Mouse (Mus musculus): ENCODE measurements around the gene Grik4. TPM values are rescaled to one million over a fixed set of nuclear protein-coding genes. Genes with fewer than 3 reads are reported as not detected.

Grik4 gene
- total and polyA plus RNA-seq, 3 experiments, result not detected

DNA sequence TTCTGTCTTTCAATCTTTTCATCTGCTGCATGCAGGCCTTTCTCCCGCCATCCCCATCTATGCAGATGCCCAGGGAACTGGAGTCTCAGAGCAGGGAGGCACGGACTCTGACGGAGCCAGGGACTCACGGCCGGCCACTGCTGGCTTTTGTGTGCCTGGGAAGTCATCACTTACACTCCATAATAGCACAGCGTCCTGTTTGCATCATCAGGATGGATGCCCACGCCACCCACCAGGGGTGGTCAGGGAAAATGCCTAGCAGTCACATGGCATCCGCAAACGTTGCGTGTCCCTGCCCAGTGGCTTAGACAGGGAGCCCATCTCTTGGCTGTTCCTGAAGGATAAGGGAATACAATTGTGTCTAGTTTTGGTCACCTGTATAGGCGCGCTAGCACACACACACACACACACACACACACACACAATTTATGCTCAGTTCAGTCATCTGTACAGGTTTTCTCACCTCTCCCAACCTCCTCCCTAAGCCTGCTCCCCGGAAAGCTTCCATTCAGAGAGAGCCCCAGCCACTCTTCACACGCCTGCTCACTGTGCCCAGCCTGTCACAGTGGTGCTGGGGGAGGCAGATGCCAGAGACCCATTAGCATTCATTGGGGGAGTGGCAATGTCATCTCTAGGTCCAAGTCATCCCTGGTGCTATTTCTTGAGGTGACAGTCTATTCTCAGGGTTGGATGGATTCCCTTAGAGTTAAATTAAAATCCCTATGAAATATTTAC is 370.5 kb downstream of the Grik4 start:
- peaks cover 64% of the 10 kb centered on the region for H3K27me3 ChIP-seq (replicated peaks)
- dilution Hi-C loops (cut with MboI; ENCODE audit: extremely low pct_ligation_motif_present, extremely low pct_unique_long_range_greater_than_20kb, low sequenced_read_pairs) (no loop called here), in situ Hi-C loops (cut with MboI; ENCODE audit: low pct_ligation_motif_present, low pct_unique_long_range_greater_than_20kb, low sequenced_read_pairs) (loop anchor here (25.0 kb wide), 1 partner anchor 364 kb away; the partner anchor contains the start of gene Grik4)
- no peaks in the 10 kb centered on the region for H3K36me3 ChIP-seq (replicated peaks in 1 of 2; ENCODE audit: control insufficient read depth in 1 of 2, insufficient read depth in 1 of 2, low read length in 1 of 2)
- no peak for DNase-seq (ENCODE audit: extremely low read depth)
- H3K9ac ChIP-seq (ENCODE audit: insufficient read depth, low read depth), result no peak overlapping the region
- TF ChIP-seq IRF4 (IDR thresholded peaks at IDR 0.05; ENCODE audit: low read depth, low read length), result no peak
- no peak for TF ChIP-seq ELF1 (IDR thresholded peaks at IDR 0.05; ENCODE audit: low read depth, low read length)
- no peak for TF ChIP-seq POLR2AphosphoS2 (IDR thresholded peaks at IDR 0.05; ENCODE audit: low read depth, low read length)
- TF ChIP-seq CHD1 (IDR thresholded peaks at IDR 0.05; ENCODE audit: low read depth, low read length), result no peak
- no peak for TF ChIP-seq MAX (IDR thresholded peaks at IDR 0.05; ENCODE audit: low read length)
- TF ChIP-seq RCOR1 (conservative IDR thresholded peaks at IDR 0.05; ENCODE audit: low read depth, low read length), result no peak
- no peak for TF ChIP-seq SIN3A (IDR thresholded peaks at IDR 0.05; ENCODE audit: low read length)
- no peak for TF ChIP-seq BHLHE40 (IDR thresholded peaks at IDR 0.05; ENCODE audit: low read depth, low read length)
- no peak for TF ChIP-seq CTCF (conservative IDR thresholded peaks at IDR 0.05 in 1 of 2, IDR thresholded peaks at IDR 0.05 in 1 of 2; ENCODE audit: low read depth in 2 of 2, low read length in 2 of 2)
- no peak for TF ChIP-seq MEF2A (IDR thresholded peaks at IDR 0.05; ENCODE audit: borderline replicate concordance, low read depth, low read length)
- TF ChIP-seq CHD2 (IDR thresholded peaks at IDR 0.05; ENCODE audit: low read length), result no peak
- H3K4me3 ChIP-seq (replicated peaks in 1 of 3; ENCODE audit: low read depth in 2 of 3, low read length in 2 of 3, poor library complexity in 1 of 3), result no peak overlapping the region
- no peaks in the 10 kb centered on the region for H3K9me3 ChIP-seq (replicated peaks; ENCODE audit: low read length)
- no peaks in the 10 kb centered on the region for H3K4me1 ChIP-seq (ENCODE audit: control insufficient read depth in 1 of 2, insufficient read depth in 2 of 2)
- H3K27ac ChIP-seq (ENCODE audit: insufficient read depth, low read depth), result no peak overlapping the region
- H3K4me2 ChIP-seq (ENCODE audit: insufficient read depth, low read depth, poor library complexity, severe bottlenecking), result no peak overlapping the region
- no peaks in the 10 kb centered on the region for H3K79me2 ChIP-seq (replicated peaks; ENCODE audit: control insufficient read depth, extremely low read depth, insufficient read depth, poor library complexity, severe bottlenecking)

DNA sequence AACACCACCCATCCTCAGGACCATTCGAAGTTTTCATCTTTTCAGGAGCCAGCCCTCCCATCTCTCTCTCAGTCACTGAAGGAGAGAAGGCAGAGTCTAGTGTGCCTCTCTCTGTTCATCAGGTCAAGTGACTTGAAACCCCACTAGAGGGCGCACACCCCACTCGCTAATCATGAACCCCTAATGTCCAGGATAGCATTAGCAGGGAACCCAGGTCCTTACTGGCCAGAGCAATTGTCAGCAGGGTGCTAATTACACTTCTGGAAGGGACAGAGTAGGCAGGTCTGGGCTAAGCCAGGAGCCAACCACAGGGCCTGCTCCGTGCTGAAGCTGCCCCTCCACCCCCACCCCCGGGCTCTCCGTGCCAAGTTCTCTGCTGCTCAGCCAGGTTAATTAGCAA is 371.1 kb downstream of the Grik4 start:
- dilution Hi-C loops (cut with MboI; ENCODE audit: extremely low pct_ligation_motif_present, extremely low pct_unique_long_range_greater_than_20kb, low sequenced_read_pairs) (no loop called here), in situ Hi-C loops (cut with MboI; ENCODE audit: low pct_ligation_motif_present, low pct_unique_long_range_greater_than_20kb, low sequenced_read_pairs) (loop anchor here (25.0 kb wide), 1 partner anchor 364 kb away; the partner anchor contains the start of gene Grik4)
- Histone ChIP-seq H3K4me3 (replicated peaks in 1 of 3; ENCODE audit: low read depth in 2 of 3, low read length in 2 of 3, poor library complexity in 1 of 3) (no peak overlapping the region), H3K9ac (ENCODE audit: insufficient read depth, low read depth) (no peak overlapping the region), H3K27me3 (replicated peaks) (peaks cover 60% of the 10 kb centered on the region), H3K27ac (ENCODE audit: insufficient read depth, low read depth) (no peak overlapping the region), H3K79me2 (replicated peaks; ENCODE audit: control insufficient read depth, extremely low read depth, insufficient read depth, poor library complexity, severe bottlenecking) (no peaks in the 10 kb centered on the region), H3K4me1 (ENCODE audit: control insufficient read depth in 1 of 2, insufficient read depth in 2 of 2) (no peaks in the 10 kb centered on the region), H3K4me2 (ENCODE audit: insufficient read depth, low read depth, poor library complexity, severe bottlenecking) (no peak overlapping the region), H3K9me3 (replicated peaks; ENCODE audit: low read length) (no peaks in the 10 kb centered on the region), H3K36me3 (replicated peaks in 1 of 2; ENCODE audit: control insufficient read depth in 1 of 2, insufficient read depth in 1 of 2, low read length in 1 of 2) (no peaks in the 10 kb centered on the region)
- TF ChIP-seq SMC3 (IDR thresholded peaks at IDR 0.05; ENCODE audit: low read depth, low read length) (peak; percentile 66), ETS1 (conservative IDR thresholded peaks at IDR 0.05; ENCODE audit: low read depth, low read length) (no peak), CTCF (conservative IDR thresholded peaks at IDR 0.05 in 1 of 2, IDR thresholded peaks at IDR 0.05 in 1 of 2; ENCODE audit: low read depth in 2 of 2, low read length in 2 of 2) (peak; percentile 57 to 73), MAFK (IDR thresholded peaks at IDR 0.05; ENCODE audit: insufficient replicate concordance, low read length) (no peak), RAD21 (IDR thresholded peaks at IDR 0.05; ENCODE audit: low read depth, low read length) (peak; percentile 44), ZKSCAN1 (IDR thresholded peaks at IDR 0.05; ENCODE audit: borderline replicate concordance, low read depth, low read length) (no peak), ZMIZ1 (IDR thresholded peaks at IDR 0.05; ENCODE audit: low read depth, low read length) (no peak), CHD2 (IDR thresholded peaks at IDR 0.05; ENCODE audit: low read length) (no peak), USF1 (IDR thresholded peaks at IDR 0.05; ENCODE audit: low read depth, low read length) (no peak), ZNF384 (IDR thresholded peaks at IDR 0.05; ENCODE audit: low read depth, low read length) (no peak), EP300 (IDR thresholded peaks at IDR 0.05; ENCODE audit: low read length) (no peak)
- peak; percentile 40 for DNase-seq (ENCODE audit: extremely low read depth)

Measured in CH12.LX (cell line).